Mouse (Mus musculus) liver, postnatal 0 days (tissue): ENCODE results near the gene Lyl1.
A peak's percentile ranks its signal among the peaks of the same experiment; 100 is the strongest.

ENCODE experiments used
- CTCF ChIP-seq: sonication (generic); IDR thresholded peaks from 2 replicates; pipeline ENCODE4 v1.5.1; 2016; ENCODE audit warnings: antibody characterized with exemption, low read depth
- EP300 ChIP-seq: IDR thresholded peaks from 2 replicates; pipeline ENCODE4 v1.6.1; 2016; ENCODE audit warnings: antibody characterized with exemption, low read depth, mild to moderate bottlenecking

- TF ChIP-seq EP300 (peak; percentile 48; the same call in 1 of the 2 replicates), CTCF (peak; percentile 82)
Observed at GRCm38 (mm10) chr8:84722850-84723570, 21.8 kb downstream of the Lyl1 start, which contains the start of gene G430095P16Rik.
